Mouse (Mus musculus) embryonic fibroblast, embryonic 13.5 days (primary cell): ENCODE data around the gene Snx33.

Experiments
- CTCF ChIP-seq: IDR thresholded peaks from 2 replicates; pipeline ENCODE4 v1.5.1; 2011; ENCODE audit warnings: mild to moderate bottlenecking, control low read depth, low read length, moderate library complexity, borderline replicate concordance; ENCODE audit not compliant: insufficient read depth
- POLR2A ChIP-seq: IDR thresholded peaks from 2 replicates; pipeline ENCODE4 v1.6.1; 2011; ENCODE audit warnings: low read depth, mild to moderate bottlenecking, control low read depth, low read length, moderate library complexity

DNA sequence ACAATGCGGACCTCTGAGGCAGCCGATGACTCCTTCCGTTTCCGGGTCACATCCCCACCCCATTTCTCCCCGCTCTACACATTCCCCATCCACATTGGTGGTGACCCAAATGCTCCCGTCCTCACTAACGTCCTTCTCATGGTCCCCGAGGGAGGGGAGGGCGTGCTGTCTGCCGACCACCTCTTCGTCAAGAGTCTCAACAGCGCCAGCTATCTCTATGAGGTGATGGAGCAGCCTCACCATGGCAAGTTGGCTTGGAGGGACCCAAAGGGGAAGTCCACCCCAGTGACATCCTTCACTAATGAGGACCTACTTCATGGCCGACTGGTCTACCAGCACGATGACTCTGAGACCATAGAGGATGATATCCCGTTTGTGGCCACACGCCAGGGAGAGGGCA, 40.6 kb downstream of the Snx33 start:
- TF ChIP-seq POLR2A (no peak), CTCF (no peak)
